Mouse (Mus musculus) kidney, adult 2 months (tissue): Measurements from ENCODE around the gene Glt8d2. TPM values are rescaled to one million over a fixed set of nuclear protein-coding genes. Genes with fewer than 3 reads are reported as not detected.

Source experiments
- DNase-seq: peaks from one replicate; pipeline ENCODE4 v3.0.0; 2021
- H3K27ac ChIP-seq: fragments of 200-500 bp; 2 replicates; pipeline ENCODE4 v1.5.1; 2012; ENCODE audit warnings: low read depth, low read length, control low read depth, inconsistent platforms; ENCODE audit not compliant: insufficient read depth
- H3K27me3 ChIP-seq: fragments of 200-500 bp; replicated peaks from 2 replicates; pipeline ENCODE4 v1.6.1; 2012; ENCODE audit warnings: mild to moderate bottlenecking, moderate library complexity, low read length, inconsistent platforms; ENCODE audit not compliant: control insufficient read depth, insufficient read depth
- H3K36me3 ChIP-seq: fragments of 200-500 bp; 2 replicates; pipeline ENCODE4 v1.6.1; 2012; ENCODE audit warnings: mild to moderate bottlenecking, moderate library complexity, low read length, inconsistent platforms; ENCODE audit not compliant: control insufficient read depth, insufficient read depth
- H3K4me1 ChIP-seq: fragments of 200-500 bp; 2 replicates; pipeline ENCODE4 v1.6.1; 2011; ENCODE audit warnings: low read length; ENCODE audit not compliant: control insufficient read depth, insufficient read depth
- H3K4me3 ChIP-seq: fragments of 200-500 bp; 2 replicates; pipeline ENCODE4 v1.5.1; 2011; ENCODE audit warnings: mild to moderate bottlenecking, low read depth, low read length, control low read depth; ENCODE audit not compliant: insufficient read depth
- CTCF ChIP-seq: fragments of 200-500 bp; conservative IDR thresholded peaks from 2 replicates; pipeline ENCODE4 v1.5.1; 2011; ENCODE audit warnings: low read depth, mild to moderate bottlenecking, control low read depth, low read length, moderate library complexity, mixed read lengths; ENCODE audit not compliant: insufficient read depth, insufficient read length
- POLR2A ChIP-seq: fragments of 200-500 bp; IDR thresholded peaks from one replicate; pipeline ENCODE4 v1.6.1; 2011; ENCODE audit warnings: low read depth, low read length, control low read depth
- WGBS: fragments of 180-500 bp; shearing (Covaris S2); methylation state at CpG from one replicate; pipeline ENCODE4 v1.1.7; 2018; 5-methylcytosine and 5-hydroxymethylcytosine counted together
- polyA plus RNA-seq: library from polyadenylated mRNA; depleted of rRNA; stranded (reverse); fragments of >200 nt; gene quantifications from 2 replicates; pipeline ENCODE4 v1.2.3, GENCODE M21; 2012

Gene Glt8d2
- polyA plus RNA-seq, 1 experiment = 0.94 TPM

- no peak overlapping the region for H3K4me3 ChIP-seq
- no peak for TF ChIP-seq POLR2A
- TF ChIP-seq CTCF = no peak
- no peak for DNase-seq
- H3K27ac ChIP-seq = no peak overlapping the region
- WGBS = 61% methylated on average over 3 of the region's 3 CpGs
- H3K36me3 ChIP-seq = no peaks in the 10 kb centered on the region
- H3K27me3 ChIP-seq = no peaks in the 10 kb centered on the region
- no peaks in the 10 kb centered on the region for H3K4me1 ChIP-seq
Observed at GRCm38 (mm10) chr10:82665951-82666350, 24.5 kb downstream of the Glt8d2 start.

GRCm38 (mm10) chr10:82663289-82663688, 27.2 kb downstream of the Glt8d2 start:
- WGBS = 80% methylated on average over 2 of the region's 2 CpGs
- Histone ChIP-seq H3K4me3 (no peak overlapping the region), H3K4me1 (no peaks in the 10 kb centered on the region), H3K36me3 (no peaks in the 10 kb centered on the region), H3K27me3 (no peaks in the 10 kb centered on the region), H3K27ac (no peak overlapping the region)
- no peak for DNase-seq
- TF ChIP-seq CTCF (no peak), POLR2A (no peak)

GRCm38 (mm10) chr10:82662267-82662990, 28.0 kb downstream of the Glt8d2 start:
- H3K27ac ChIP-seq = no peak overlapping the region
- WGBS = 66% methylated on average over 14 of the region's 14 CpGs
- H3K4me1 ChIP-seq = no peaks in the 10 kb centered on the region
- no peak overlapping the region for H3K4me3 ChIP-seq
- no peaks in the 10 kb centered on the region for H3K36me3 ChIP-seq
- H3K27me3 ChIP-seq = no peaks in the 10 kb centered on the region
- TF ChIP-seq CTCF = no peak
- no peak for TF ChIP-seq POLR2A
- no peak for DNase-seq

GRCm38 (mm10) chr10:82661820-82662219, 28.6 kb downstream of the Glt8d2 start:
- Histone ChIP-seq H3K4me1 (no peaks in the 10 kb centered on the region), H3K27me3 (no peaks in the 10 kb centered on the region), H3K27ac (no peak overlapping the region), H3K36me3 (no peaks in the 10 kb centered on the region), H3K4me3 (no peak overlapping the region)
- 87% methylated on average over 8 of the region's 8 CpGs for WGBS
- TF ChIP-seq POLR2A (no peak), CTCF (no peak)
- DNase-seq = no peak

- no peak overlapping the region for H3K27ac ChIP-seq
- no peaks in the 10 kb centered on the region for H3K27me3 ChIP-seq
- 83% methylated on average over 3 of the region's 3 CpGs for WGBS
- no peaks in the 10 kb centered on the region for H3K4me1 ChIP-seq
- no peaks in the 10 kb centered on the region; the same call in 1 of the 2 replicates for H3K36me3 ChIP-seq
- no peak overlapping the region for H3K4me3 ChIP-seq
- no peak for TF ChIP-seq CTCF
- no peak for TF ChIP-seq POLR2A
- DNase-seq = no peak
Observed at GRCm38 (mm10) chr10:82654581-82654980, 35.9 kb downstream of the Glt8d2 start.

- Histone ChIP-seq H3K4me1 (no peaks in the 10 kb centered on the region), H3K27me3 (no peaks in the 10 kb centered on the region), H3K4me3 (no peak overlapping the region), H3K27ac (no peak overlapping the region), H3K36me3 (no peaks in the 10 kb centered on the region; the same call in 1 of the 2 replicates)
- no peak for DNase-seq
- TF ChIP-seq CTCF (no peak), POLR2A (no peak)
- WGBS = 74% methylated on average over 5 of the region's 5 CpGs
Observed at GRCm38 (mm10) chr10:82652625-82653024, 37.8 kb downstream of the Glt8d2 start.

GRCm38 (mm10) chr10:82651221-82651620, 39.2 kb downstream of the Glt8d2 start:
- WGBS = 74% methylated on average over 5 of the region's 5 CpGs
- no peak overlapping the region for H3K27ac ChIP-seq
- H3K27me3 ChIP-seq = no peaks in the 10 kb centered on the region
- H3K36me3 ChIP-seq = peaks cover 2% of the 10 kb centered on the region; the same call in 1 of the 2 replicates
- TF ChIP-seq POLR2A = no peak
- TF ChIP-seq CTCF = no peak
- DNase-seq = no peak
- no peaks in the 10 kb centered on the region for H3K4me1 ChIP-seq
- no peak overlapping the region for H3K4me3 ChIP-seq
